Mouse (Mus musculus) urinary bladder, postnatal 25 days (tissue): ENCODE measurements around the gene Krtap31-2.

ENCODE experiments used
- DNase-seq: peaks from one replicate; pipeline ENCODE4 v3.0.0; 2022; ENCODE audit warnings: low spot score

Gene Krtap31-2

DNA sequence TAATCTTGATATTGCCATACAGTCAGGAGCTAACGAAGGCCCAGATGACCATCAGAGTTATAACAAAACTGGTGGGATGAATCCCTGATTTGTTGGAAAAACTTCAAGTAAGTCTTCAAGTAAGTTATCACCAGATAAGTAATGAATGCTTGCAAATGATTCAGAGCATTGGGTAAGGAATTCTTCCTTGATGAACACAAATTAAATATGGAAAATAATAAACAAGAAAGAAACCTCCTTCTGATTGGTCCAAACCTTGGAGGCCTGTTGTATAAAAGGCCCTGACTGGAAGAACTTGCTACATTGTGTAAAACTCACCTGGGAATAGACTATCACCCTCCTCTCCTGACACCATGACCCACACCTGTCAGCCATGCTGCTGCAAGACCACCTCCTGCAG, at the start of gene Krtap31-2:
TSS of gene Krtap31-2 (plus strand) at position 301 of the 400 bp plus-strand sequence.
- DNase-seq: no peak

DNA sequence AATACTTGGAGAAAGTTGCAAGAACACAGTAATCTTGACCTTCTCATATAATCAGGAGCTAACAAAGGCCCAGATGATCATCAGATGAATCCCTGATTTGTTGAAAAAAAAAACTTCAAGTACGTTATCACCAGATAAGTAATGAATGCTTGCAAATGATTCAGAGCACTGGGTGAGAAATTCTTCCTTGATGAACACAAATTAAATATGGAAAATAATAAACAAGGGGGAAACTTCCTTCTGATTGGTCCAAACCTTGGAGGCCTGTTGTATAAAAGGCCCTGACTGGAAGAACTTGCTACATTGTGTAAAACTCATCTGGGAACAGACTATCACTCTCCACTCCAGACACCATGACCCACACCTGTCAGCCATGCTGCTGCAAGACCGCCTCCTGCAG, 28.5 kb upstream of the Krtap31-2 start, which contains the start of gene Krtap31-1:
TSS of gene Krtap31-1 (plus strand) at position 301 of the 400 bp plus-strand sequence.
- no peak for DNase-seq

GRCm38 (mm10) chr11:99914451-99914850, 21.6 kb upstream of the Krtap31-2 start, which contains the start of gene Gm11565:
Gene Gm11565, plus strand, starts transcription at chr11:99914751.
- no peak for DNase-seq

GRCm38 (mm10) chr11:99937751-99938264, 1.7 kb downstream of the Krtap31-2 start:
- no peak for DNase-seq

DNA sequence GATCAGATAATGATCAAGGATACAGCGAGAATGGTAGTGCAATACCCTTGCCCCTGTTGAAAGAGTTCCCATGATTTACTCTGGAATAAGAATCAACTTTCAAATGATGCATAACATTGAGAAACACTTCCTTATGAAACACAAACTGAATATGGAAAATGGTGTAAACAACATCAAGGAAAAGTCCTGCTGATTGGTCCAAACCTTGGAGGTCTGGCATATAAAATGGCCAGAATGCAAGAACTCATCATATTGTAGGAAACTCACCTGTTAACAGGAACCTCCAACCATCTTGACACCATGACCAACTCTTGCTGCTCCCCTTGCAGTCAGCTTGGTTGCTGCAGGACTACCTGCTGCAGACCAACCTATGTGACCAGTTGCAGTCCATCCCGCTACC, 12.1 kb downstream of the Krtap31-2 start, which contains the start of gene Krtap9-5:
TSS of gene Krtap9-5 (plus strand) at position 301 of the 400 bp plus-strand sequence.
- DNase-seq: no peak

DNA sequence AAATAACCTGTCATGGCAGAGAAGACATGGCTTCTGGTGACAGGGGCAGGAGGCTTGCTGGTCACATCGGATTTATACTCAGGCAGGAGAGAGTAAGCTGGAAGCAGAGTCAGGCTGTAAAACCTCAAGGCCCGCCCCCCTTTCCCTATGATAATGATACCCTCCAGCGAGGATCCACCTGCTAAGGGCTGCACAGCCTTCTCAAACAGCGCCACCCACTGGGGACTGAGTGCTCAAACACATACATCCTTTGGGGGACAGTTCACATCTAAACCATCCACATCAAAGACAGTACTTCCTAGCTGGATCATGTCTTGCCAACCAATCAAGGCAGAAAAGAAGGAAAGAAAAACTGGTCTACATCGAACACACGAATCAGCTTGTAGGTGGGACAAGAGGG, 28.1 kb downstream of the Krtap31-2 start:
- no peak for DNase-seq

DNA sequence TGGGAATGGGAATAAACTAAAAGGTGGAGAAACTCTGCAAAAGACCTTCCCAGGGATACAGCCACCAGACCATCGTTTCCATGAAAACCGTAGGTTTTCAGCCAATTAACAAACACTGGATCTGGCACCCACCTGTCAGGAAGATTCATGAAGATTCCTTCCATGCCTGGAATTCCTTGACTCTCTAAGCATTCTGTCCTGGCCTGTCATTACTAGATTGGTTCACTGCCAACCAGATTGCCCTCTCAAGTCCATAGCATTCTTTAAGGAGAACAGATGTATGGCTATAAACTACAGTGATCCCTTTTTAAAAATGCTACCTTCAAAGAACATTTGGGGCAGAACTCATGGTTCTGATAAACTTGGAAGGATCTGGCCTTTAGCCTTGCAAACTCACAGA, 29.9 kb downstream of the Krtap31-2 start:
- no peak for DNase-seq

DNA sequence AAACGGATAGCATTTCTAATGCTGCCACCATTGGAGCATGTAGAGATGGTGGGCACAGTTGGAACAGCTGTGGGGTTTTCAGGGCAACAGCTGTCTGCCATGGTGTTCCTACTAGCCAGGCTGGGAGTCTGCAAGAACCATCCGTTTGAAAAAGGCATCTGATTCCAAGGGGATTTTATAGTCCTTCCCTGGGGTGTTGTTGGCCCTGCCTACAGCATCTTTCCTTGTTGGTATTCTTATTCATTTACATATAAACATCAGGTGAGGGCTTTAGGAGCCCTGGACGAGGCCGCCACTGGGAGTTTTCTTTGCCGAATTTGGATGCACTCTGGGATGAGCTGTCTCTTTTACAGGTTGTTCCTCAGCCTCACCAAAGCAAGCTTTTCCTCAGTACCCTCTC, 42.9 kb downstream of the Krtap31-2 start, which contains the start of gene Krtap29-1:
TSS of gene Krtap29-1 (minus strand) at position 101 of the 400 bp plus-strand sequence.
- no peak for DNase-seq

GRCm38 (mm10) chr11:99982731-99983130, 46.6 kb downstream of the Krtap31-2 start:
- DNase-seq: no peak

DNA sequence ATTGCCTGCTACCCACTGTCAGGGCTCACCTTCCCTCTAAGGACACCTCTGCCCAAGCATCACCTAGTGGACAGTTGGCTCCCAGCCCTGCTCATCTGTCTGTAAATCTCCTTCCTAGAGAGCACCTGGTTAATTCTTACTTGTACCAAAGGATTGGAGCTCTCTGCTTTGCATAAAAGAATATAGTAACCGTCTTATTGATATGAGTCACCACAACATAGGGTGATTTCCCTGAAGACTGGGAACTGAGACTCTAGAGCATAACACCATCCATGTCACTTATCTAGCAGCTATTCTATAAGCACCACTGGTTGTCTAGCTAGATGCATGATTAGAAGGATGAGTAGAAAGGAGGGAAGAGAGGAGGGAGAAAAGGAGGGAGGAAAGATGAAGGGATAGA, 47.4 kb downstream of the Krtap31-2 start:
- no peak for DNase-seq

- DNase-seq: no peak
Measured at GRCm38 (mm10) chr11:99985291-99986092, 49.4 kb downstream of the Krtap31-2 start.

GRCm38 (mm10) chr11:99986180-99986647, 50.1 kb downstream of the Krtap31-2 start, which contains the start of gene Krtap16-1:
Gene Krtap16-1, minus strand, starts transcription at chr11:99986597.
- DNase-seq: no peak
